18 mouse cellular contexts compared by ENCODE assay signal in the genomic region with DNA sequence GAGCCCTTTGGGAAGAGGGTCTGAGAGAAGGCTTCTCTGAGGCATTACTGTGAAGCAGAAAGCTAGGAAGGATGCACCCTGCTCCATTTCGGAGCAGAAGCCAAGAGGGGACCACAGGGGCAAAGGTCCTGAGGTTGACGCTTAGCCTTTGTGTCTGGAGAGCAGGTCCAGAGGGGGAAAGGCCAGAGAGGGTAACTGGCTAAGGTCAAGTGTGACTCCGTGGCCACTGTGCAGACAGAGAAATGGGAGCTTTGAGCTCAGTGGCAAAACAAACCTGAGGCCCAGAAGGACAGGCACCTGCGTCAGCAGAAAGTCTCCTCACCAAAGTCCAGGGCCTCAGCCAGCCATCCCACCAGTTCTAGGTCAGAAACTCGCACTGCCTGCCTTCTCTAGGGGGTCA. TPM values are rescaled to one million over a fixed set of nuclear protein-coding genes. Genes with fewer than 3 reads are reported as not detected.
"Had no signal": no experiment of that assay in that cellular context is flagged by ENCODE, and none has a peak within 500 bp of the region (broad histone marks: within the 10 kb centered on the region; RNA-seq: fewer than 3 reads in every experiment).

No protein-coding gene starts in this region.

- H3K36me3 ChIP-seq: midbrain, embryonic 13.5 days; neural tube, embryonic 13.5 days; neural tube, embryonic 15.5 days; stomach, embryonic 15.5 days had no signal

- DNase-seq: lung, adult 18-20 months; lung, embryonic 14.5 days; lung, postnatal 10 days; lung, postnatal 4 days; right cerebral cortex, postnatal 14 days; thymus, adult 2 months; thymus, postnatal 25 days; thymus, postnatal 4 days had no signal

- H3K4me3 ChIP-seq: midbrain, embryonic 13.5 days; myocyte; neural tube, embryonic 13.5 days; neural tube, embryonic 15.5 days; stomach, embryonic 15.5 days had no signal

- ATAC-seq: midbrain, embryonic 13.5 days; midbrain, embryonic 16.5 days had no signal

- H3K9ac ChIP-seq: lung, embryonic 14.5 days; midbrain, embryonic 13.5 days; neural tube, embryonic 13.5 days; neural tube, embryonic 15.5 days; stomach, embryonic 15.5 days had no signal

- H3K4me2 ChIP-seq: lung, embryonic 14.5 days; midbrain, embryonic 11.5 days; midbrain, embryonic 13.5 days; neural tube, embryonic 13.5 days; neural tube, embryonic 15.5 days; stomach, embryonic 15.5 days had no signal

- H3K9me3 ChIP-seq: midbrain, embryonic 13.5 days; neural tube, embryonic 13.5 days; neural tube, embryonic 15.5 days; stomach, embryonic 15.5 days had no signal

- H3K27ac ChIP-seq: midbrain, embryonic 13.5 days; neural tube, embryonic 13.5 days; neural tube, embryonic 15.5 days; stomach, embryonic 15.5 days; stomach, postnatal 0 days had no signal

RNA-seq across cellular contexts. Expression of a gene that starts 12.7 kb away (rescaled TPM):
- total RNA-seq: megakaryocyte, adult 5-6 weeks; megakaryocyte-erythroid progenitor cell, adult 5-6 weeks had no signal
- polyA plus RNA-seq: myocyte had no signal
